Mouse (Mus musculus) limb, embryonic 14.5 days (tissue): ENCODE measurements around the gene Gm16181. TPM values are rescaled to one million over a fixed set of nuclear protein-coding genes. Genes with fewer than 3 reads are reported as not detected.

Experiments used
- ATAC-seq: fragments of 200-750 bp; cut with Nextera tagmentation; 2 replicates; pipeline ENCODE4 v1.8.0; 2017; ENCODE audit warnings: low read depth, moderate number of reproducible peaks, moderate TSS enrichment; ENCODE audit not compliant: low FRiP score
- DNase-seq: peaks from one replicate; pipeline ENCODE4 v3.0.0-alpha.2; 2015; ENCODE audit warnings: low spot score
- H3K27ac ChIP-seq: fragments of 300-500 bp; sonication (generic); replicated peaks from 2 replicates; pipeline ENCODE4 v1.5.1; 2014; ENCODE audit warnings: low read depth, mild to moderate bottlenecking, low read length, moderate library complexity, mixed read lengths
- H3K27me3 ChIP-seq: fragments of 300-500 bp; sonication (generic); 2 replicates; pipeline ENCODE4 v1.6.1; 2014; ENCODE audit warnings: low read length, mixed read lengths; ENCODE audit not compliant: control insufficient read depth, insufficient read depth
- H3K36me3 ChIP-seq: fragments of 300-500 bp; sonication (generic); 2 replicates; pipeline ENCODE4 v1.6.1; 2014; ENCODE audit warnings: mild to moderate bottlenecking, low read length, moderate library complexity, mixed read lengths; ENCODE audit not compliant: control insufficient read depth, insufficient read depth
- H3K4me1 ChIP-seq: fragments of 300-500 bp; sonication (generic); 2 replicates; pipeline ENCODE4 v1.6.1; 2014; ENCODE audit warnings: antibody characterized with exemption, low read length, mixed read lengths; ENCODE audit not compliant: control insufficient read depth, insufficient read depth
- H3K4me2 ChIP-seq: fragments of 300-500 bp; sonication (generic); replicated peaks from 2 replicates; pipeline ENCODE4 v1.6.1; 2014; ENCODE audit warnings: low read depth, mild to moderate bottlenecking, low read length, moderate library complexity; ENCODE audit not compliant: severe bottlenecking
- H3K4me3 ChIP-seq: fragments of 300-500 bp; sonication (generic); replicated peaks from 2 replicates; pipeline ENCODE4 v1.5.1; 2014; ENCODE audit warnings: low read length
- H3K9ac ChIP-seq: fragments of 300-500 bp; sonication (generic); 2 replicates; pipeline ENCODE4 v1.6.1; 2014; ENCODE audit warnings: mild to moderate bottlenecking, low read depth, low read length, moderate library complexity; ENCODE audit not compliant: severe bottlenecking
- H3K9me3 ChIP-seq: fragments of 300-500 bp; sonication (generic); 2 replicates; pipeline ENCODE4 v1.6.1; 2016; ENCODE audit warnings: low read length; ENCODE audit not compliant: control insufficient read depth
- POLR2A ChIP-seq: fragments of 200-500 bp; IDR thresholded peaks from 2 replicates; pipeline ENCODE4 v1.8.0; 2012; ENCODE audit warnings: inconsistent platforms, mild to moderate bottlenecking, moderate library complexity, borderline replicate concordance; ENCODE audit not compliant: insufficient read depth, insufficient read length; ENCODE audit errors: extremely low read depth
- WGBS: fragments of 180-500 bp; shearing (Covaris S2); extraction: QIAGEN DNeasy Blood & Tissue Kit; methylation state at CpG from one replicate; pipeline ENCODE4 v1.1.7; 2014; 5-methylcytosine and 5-hydroxymethylcytosine counted together
- polyA plus RNA-seq, 2 experiments: library from polyadenylated mRNA; depleted of rRNA in 1 of 2; stranded (reverse) in 1 of 2; unstranded in 1 of 2; fragments of >200 nt; fragmentation: Nextera tagmentation in 1 of 2; extraction: Ambion mirVana in 1 of 2; gene quantifications; 2 replicates each; pipeline versions ENCODE4 v1.2.1 to v1.2.3; 2012 to 2014

The Gm16181 gene
- polyA plus RNA-seq, 2 experiments, result not detected

DNA sequence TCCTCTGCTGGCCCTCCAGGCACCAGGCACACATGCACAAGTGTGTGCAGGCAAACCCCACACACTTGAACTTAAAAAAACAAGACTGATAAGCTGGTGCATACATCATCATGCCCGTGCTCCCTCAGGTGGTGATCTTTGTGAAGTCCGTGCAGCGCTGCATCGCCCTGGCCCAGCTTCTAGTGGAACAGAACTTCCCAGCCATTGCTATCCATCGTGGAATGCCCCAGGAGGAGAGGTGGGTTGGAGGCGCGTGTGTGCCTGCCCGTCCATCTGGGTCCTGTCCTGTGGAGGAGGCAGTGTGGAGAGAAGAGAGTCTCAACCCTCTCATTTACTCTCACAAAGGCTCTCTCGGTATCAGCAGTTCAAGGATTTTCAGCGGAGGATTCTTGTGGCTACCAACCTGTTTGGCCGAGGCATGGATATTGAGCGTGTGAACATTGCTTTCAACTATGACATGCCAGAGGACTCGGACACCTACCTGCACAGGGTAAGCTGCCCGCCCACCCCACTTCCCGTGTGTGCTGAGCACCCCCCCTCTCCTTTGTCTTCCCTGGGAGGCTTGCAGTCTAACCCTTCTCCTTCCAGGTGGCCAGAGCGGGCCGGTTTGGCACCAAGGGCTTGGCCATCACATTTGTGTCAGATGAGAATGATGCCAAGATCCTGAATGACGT lies 32.1 kb downstream of the Gm16181 start:
- Histone ChIP-seq H3K4me3 (no peak overlapping the region), H3K36me3 (peaks cover 65% of the 10 kb centered on the region), H3K27ac (no peak overlapping the region), H3K27me3 (no peaks in the 10 kb centered on the region), H3K9ac (no peak overlapping the region), H3K4me1 (no peaks in the 10 kb centered on the region), H3K4me2 (no peak overlapping the region), H3K9me3 (no peaks in the 10 kb centered on the region)
- no peak for DNase-seq
- TF ChIP-seq POLR2A, result no peak
- WGBS, result 87% methylated on average over 18 of the region's 18 CpGs
- ATAC-seq, result no peak; the same call in 1 of the 2 replicates

DNA sequence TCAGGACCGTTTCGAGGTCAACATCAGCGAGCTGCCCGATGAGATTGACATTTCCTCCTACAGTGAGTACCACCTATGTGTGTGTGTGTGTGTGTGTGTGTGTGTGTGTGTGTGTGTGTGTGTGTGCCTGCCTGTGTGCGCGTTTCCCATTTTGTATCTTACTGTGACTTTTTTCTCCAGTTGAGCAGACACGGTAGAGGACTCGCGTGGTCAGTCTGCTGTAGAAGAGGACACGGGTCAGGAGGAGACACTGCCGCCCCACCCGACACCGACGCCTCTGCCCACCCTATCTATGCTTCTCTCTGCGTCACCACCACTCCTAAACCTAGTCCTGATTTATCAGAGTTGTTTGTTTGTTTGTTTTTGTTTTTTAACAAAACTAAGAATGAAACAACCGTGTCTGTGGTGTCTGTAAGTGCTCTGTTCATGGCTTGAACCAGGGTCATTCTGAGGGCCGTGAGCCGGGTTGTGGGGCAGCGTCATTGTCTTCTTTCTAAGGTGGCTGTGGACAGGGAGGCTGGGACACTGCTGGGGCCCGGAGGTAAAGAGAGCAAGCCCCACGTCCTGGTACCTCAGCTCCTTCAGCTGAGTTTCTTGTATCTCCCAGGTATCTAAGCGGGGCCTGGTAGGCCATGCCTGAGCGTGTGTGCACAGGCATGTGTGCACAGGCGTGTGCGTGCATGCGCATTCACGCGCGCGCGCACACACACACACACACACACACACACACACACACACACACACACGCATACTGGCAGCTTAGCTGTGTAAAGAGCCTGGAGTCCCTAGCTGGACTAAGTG lies 32.9 kb downstream of the Gm16181 start:
- DNase-seq (no peak), ATAC-seq (peak; percentile 3; the same call in 1 of the 2 replicates)
- no peak overlapping the region for H3K9ac ChIP-seq
- no peak overlapping the region for H3K4me3 ChIP-seq
- no peak overlapping the region for H3K27ac ChIP-seq
- H3K4me2 ChIP-seq, result no peak overlapping the region
- H3K36me3 ChIP-seq, result peaks cover 57% of the 10 kb centered on the region
- H3K9me3 ChIP-seq, result no peaks in the 10 kb centered on the region
- no peak for TF ChIP-seq POLR2A
- 0 out of 2 replicates have a peak, but pooled peaks cover 2% of the 10 kb centered on the region for H3K4me1 ChIP-seq
- WGBS, result 86% methylated on average over 32 of the region's 32 CpGs
- H3K27me3 ChIP-seq, result no peaks in the 10 kb centered on the region

DNA sequence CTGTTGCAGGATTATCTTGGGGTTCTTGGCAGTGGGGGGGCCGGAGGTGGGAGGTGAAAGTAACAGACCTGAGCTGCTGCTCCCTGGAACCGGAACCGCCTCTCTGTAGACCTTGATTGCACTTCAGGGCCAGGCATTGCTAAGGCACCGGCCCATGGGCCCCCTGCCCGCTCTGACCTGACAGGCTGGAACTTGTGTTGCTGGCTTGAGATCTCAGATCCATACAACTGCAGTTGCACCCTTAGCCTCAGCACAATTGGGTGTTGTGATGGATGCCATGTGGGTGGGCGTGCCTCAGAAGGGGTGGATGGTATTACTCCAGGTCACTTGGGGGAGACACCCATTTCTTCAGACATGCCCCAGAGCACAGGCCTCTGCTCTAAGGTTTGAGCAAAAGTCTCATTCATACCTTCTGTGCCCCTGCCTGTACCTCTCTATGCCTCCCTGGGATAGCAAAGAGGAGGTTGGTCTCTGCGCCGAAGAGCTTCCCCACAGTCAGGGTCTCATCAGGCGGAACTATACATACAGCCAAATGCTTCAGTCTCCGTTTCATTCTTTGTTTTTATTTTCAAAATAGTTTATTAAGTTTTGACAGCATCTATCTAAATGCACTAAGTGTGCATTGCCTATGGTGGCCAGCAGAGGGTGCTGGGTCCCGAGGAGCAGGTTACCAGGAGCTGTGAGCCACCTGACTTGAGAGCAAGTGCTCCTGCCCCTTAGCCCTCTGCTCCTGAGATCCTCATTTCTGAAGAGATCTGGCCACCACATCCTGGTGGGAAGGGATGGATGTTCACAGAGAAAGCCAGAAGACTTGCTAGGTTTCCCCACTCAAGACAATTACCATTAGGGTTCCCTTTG lies 33.8 kb downstream of the Gm16181 start:
- no peak for TF ChIP-seq POLR2A
- 62% methylated on average over 11 of the region's 11 CpGs for whole genome bisulfite sequencing
- Histone ChIP-seq H3K27me3 (no peaks in the 10 kb centered on the region), H3K4me1 (0 out of 2 replicates have a peak, but pooled peaks cover 2% of the 10 kb centered on the region), H3K36me3 (peaks cover 47% of the 10 kb centered on the region), H3K9me3 (no peaks in the 10 kb centered on the region), H3K27ac (no peak overlapping the region), H3K9ac (no peak overlapping the region), H3K4me2 (no peak overlapping the region), H3K4me3 (no peak overlapping the region)
- DNase-seq (peak; percentile 39), ATAC-seq (peak; percentile 14; the same call in 1 of the 2 replicates)

DNA sequence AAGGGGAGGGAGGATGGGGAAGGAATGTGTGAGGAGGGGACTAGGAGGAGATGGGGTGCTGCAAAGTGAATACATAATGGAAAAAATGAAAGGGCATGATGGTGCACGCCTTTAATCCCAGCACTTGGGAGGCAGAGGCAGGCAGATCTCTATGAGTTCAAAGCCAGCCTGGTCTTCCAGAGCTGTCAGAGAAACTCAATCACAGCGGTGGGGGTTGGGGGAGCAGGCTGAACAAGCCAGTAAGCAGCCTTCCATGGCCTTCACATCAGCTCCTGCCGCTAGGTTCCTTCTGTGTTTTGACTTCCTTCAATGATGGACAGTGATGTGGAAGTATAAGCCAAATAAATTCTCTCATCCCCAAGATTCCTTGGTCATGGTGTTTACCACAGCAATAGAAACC lies 34.7 kb downstream of the Gm16181 start:
- no peak for ATAC-seq
- WGBS, result 76% methylated on average over 3 of the region's 3 CpGs
- H3K4me1 ChIP-seq, result 0 out of 2 replicates have a peak, but pooled peaks cover 2% of the 10 kb centered on the region

DNA sequence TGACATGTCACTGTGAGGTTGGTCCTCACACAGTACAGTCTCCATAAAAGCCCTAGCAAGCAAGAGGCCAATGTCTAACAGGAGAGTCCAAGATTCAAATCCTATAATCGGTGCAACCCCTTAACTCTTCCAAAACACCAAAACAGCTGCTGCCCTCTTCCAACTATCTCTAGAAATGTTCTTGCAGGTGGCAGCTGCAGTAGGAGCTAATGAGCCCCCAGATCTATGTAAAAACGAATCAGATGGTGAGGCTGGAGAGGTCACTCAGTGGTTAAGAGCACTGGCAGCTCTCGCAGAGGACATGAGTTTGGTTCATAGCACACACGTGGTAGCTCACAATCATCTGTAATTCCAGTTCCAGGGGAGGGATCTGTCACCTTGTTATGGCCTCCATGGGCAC lies 35.1 kb downstream of the Gm16181 start:
- Histone ChIP-seq H3K36me3 (peaks cover 35% of the 10 kb centered on the region), H3K4me3 (no peak overlapping the region), H3K4me2 (no peak overlapping the region), H3K9ac (no peak overlapping the region), H3K27me3 (0 out of 2 replicates have a peak, but pooled peaks cover under 1% of the 10 kb centered on the region), H3K27ac (no peak overlapping the region), H3K4me1 (0 out of 2 replicates have a peak, but pooled peaks cover 2% of the 10 kb centered on the region), H3K9me3 (no peaks in the 10 kb centered on the region)
- TF ChIP-seq POLR2A, result no peak
- DNase-seq (no peak), ATAC-seq (no peak)
- 50% methylated on average over 4 of the region's 4 CpGs for WGBS

More for the DNA sequence above, 34.7 kb downstream of the Gm16181 start:
- Histone ChIP-seq H3K4me2 (no peak overlapping the region), H3K27ac (no peak overlapping the region), H3K27me3 (no peaks in the 10 kb centered on the region), H3K9me3 (no peaks in the 10 kb centered on the region), H3K9ac (no peak overlapping the region), H3K36me3 (peaks cover 39% of the 10 kb centered on the region), H3K4me3 (no peak overlapping the region)
- TF ChIP-seq POLR2A, result no peak
- DNase-seq, result no peak
